Mouse (Mus musculus) small intestine, adult 2 months (tissue): ENCODE measurements at regions not wholly inside any gene's neighbourhood (a gene's known extent, or its start where the extent isn't known, plus 50 kb on each side); places are given as distances from the start of the nearest gene placed in this dataset.

Experiments
- H3K27ac ChIP-seq: fragments of 200-500 bp; 2 replicates; pipeline ENCODE4 v1.5.1; 2012; ENCODE audit warnings: low read depth, low read length, control low read depth, inconsistent platforms; ENCODE audit not compliant: insufficient read depth
- H3K27me3 ChIP-seq: fragments of 200-500 bp; 2 replicates; pipeline ENCODE4 v1.6.1; 2012; ENCODE audit warnings: mild to moderate bottlenecking, moderate library complexity, low read length, inconsistent platforms; ENCODE audit not compliant: control insufficient read depth, insufficient read depth
- H3K36me3 ChIP-seq: fragments of 200-500 bp; 2 replicates; pipeline ENCODE4 v1.6.1; 2012; ENCODE audit warnings: mild to moderate bottlenecking, low read length, control low read depth, inconsistent platforms; ENCODE audit not compliant: control insufficient read depth, insufficient read depth
- H3K4me1 ChIP-seq: fragments of 200-500 bp; 2 replicates; pipeline ENCODE4 v1.6.1; 2012; ENCODE audit warnings: low read length, inconsistent platforms, mixed read lengths; ENCODE audit not compliant: control insufficient read depth, insufficient read depth, insufficient read length
- H3K4me3 ChIP-seq: fragments of 200-500 bp; 2 replicates; pipeline ENCODE4 v1.5.1; 2012; ENCODE audit warnings: low read depth, mild to moderate bottlenecking, control low read depth, inconsistent platforms, low read length, moderate library complexity
- CTCF ChIP-seq: fragments of 200-500 bp; IDR thresholded peaks from 2 replicates; pipeline ENCODE4 v1.5.1; 2012; ENCODE audit warnings: low read depth, mild to moderate bottlenecking, control low read depth, inconsistent platforms, low read length, moderate library complexity, mixed read lengths; ENCODE audit not compliant: insufficient replicate concordance, insufficient read length; ENCODE audit errors: extremely low read depth
- POLR2A ChIP-seq: fragments of 200-500 bp; IDR thresholded peaks from 2 replicates; pipeline ENCODE4 v1.6.1; 2012; ENCODE audit warnings: low read depth, mild to moderate bottlenecking, control low read depth, inconsistent platforms, low read length, moderate library complexity
- WGBS: fragments of 180-500 bp; shearing (Covaris S2); methylation state at CpG from one replicate; pipeline ENCODE4 v1.1.7; 2018; 5-methylcytosine and 5-hydroxymethylcytosine counted together

DNA sequence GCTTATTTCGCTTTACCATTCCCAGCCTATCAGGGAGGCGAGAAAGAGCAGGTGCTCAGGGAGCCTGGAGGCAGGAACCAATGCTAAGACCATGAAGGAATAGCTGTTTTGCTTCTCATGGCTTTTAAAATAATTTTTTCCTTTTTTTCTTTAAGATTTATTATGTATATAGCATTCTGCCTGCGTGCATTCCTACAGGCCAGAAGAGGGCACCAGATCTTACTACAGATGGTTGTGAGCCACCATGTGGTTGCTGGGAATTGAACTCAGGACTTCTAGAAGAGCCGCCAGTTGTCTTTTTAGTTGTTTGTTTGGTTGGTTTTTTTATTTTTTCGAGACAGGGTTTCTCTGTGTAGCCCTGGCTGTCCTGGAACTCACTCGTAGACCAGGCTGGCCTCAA, 113.6 kb upstream of the Armc2 start:
- Histone ChIP-seq H3K36me3 (no peaks in the 10 kb centered on the region), H3K4me3 (no peak overlapping the region), H3K27ac (no peak overlapping the region), H3K27me3 (no peaks in the 10 kb centered on the region), H3K4me1 (peaks cover 6% of the 10 kb centered on the region; the same call in 1 of the 2 replicates)
- 96% methylated on average over 6 of the region's 6 CpGs for WGBS
- no peak for TF ChIP-seq CTCF
- no peak for TF ChIP-seq POLR2A

DNA sequence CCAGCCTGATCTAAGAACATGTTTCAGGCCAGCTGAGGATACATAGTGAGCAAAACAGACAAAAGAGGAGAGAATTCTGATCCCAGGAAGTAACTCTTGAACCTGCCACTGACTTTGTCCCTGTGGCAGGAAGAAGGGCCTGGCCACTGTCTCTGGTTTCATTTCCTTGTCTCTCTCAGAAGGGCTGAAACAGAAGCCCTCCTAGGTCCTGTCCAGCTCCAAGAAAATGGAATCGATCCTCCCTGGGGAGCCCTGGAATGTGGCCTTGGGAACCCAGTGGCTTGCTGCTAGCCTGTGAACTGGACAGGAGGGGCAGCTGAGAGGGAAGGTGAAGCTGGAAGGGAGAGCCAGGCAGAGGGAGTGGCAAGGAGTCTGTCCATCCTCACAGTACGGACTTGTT, 113.1 kb upstream of the Armc2 start:
- WGBS, result 54% methylated on average over 2 of the region's 2 CpGs
- Histone ChIP-seq H3K4me1 (peaks cover 6% of the 10 kb centered on the region; the same call in 1 of the 2 replicates), H3K4me3 (no peak overlapping the region), H3K27ac (0 out of 2 replicates have a peak overlapping the region, but pooled peaks have one; percentile 11), H3K36me3 (no peaks in the 10 kb centered on the region), H3K27me3 (no peaks in the 10 kb centered on the region)
- TF ChIP-seq CTCF, result no peak
- TF ChIP-seq POLR2A, result no peak

DNA sequence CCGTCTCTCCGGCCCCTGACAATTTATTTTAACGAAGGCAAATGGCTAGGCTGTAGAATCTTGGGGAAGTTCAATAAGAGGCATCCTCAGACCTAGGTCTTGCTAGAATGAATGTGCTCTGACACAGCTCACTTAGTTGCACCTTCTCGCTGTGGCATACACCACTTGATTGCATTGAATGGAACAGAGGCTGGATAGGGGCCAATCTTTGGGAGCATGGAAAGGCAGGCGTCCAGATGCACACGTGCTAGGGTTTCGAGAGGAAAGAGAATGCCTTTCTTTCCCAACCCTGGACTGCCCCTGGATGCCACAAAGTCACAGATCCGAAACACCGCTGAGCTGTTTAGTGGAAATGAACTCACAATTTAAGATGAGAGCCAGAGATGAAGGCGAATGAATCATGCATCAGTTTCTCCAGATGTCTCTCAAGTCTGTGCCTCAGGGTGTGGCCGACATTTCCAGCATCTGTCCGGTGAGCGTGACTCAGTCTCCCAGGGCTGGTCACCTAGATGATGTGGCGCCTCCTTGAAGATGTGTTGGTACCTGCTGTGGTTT, 109.7 kb upstream of the Armc2 start:
- H3K36me3 ChIP-seq, result no peaks in the 10 kb centered on the region
- H3K27me3 ChIP-seq, result no peaks in the 10 kb centered on the region
- H3K27ac ChIP-seq, result no peak overlapping the region
- peaks cover 4% of the 10 kb centered on the region; the same call in 1 of the 2 replicates for H3K4me1 ChIP-seq
- TF ChIP-seq POLR2A, result no peak
- no peak for TF ChIP-seq CTCF
- 87% methylated on average over 14 of the region's 14 CpGs for WGBS
- no peak overlapping the region for H3K4me3 ChIP-seq

DNA sequence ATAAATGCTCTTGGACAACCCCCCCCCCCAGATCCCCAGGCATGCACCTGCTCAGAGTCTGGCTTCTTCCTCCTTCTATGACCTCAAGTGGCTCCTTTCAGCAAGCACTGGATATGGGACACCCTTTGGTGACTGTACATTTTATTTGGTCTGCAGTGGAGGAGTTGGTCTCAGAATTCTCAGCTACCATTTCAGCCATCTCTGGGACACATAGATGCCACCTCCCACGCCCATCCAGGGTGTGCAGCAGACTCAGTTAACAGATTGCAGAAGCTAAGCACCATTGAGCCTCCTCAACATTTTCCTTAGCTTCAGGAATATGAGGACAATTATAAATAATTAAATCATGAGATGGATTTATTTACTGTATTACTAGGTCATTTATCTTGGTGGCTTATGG, 108.6 kb upstream of the Armc2 start:
- Histone ChIP-seq H3K4me1 (peaks cover 4% of the 10 kb centered on the region; the same call in 1 of the 2 replicates), H3K4me3 (no peak overlapping the region), H3K36me3 (no peaks in the 10 kb centered on the region), H3K27me3 (no peaks in the 10 kb centered on the region), H3K27ac (no peak overlapping the region)
- TF ChIP-seq POLR2A (no peak), CTCF (no peak)
- WGBS, result 91% methylated on average over 1 of the region's 1 CpGs

DNA sequence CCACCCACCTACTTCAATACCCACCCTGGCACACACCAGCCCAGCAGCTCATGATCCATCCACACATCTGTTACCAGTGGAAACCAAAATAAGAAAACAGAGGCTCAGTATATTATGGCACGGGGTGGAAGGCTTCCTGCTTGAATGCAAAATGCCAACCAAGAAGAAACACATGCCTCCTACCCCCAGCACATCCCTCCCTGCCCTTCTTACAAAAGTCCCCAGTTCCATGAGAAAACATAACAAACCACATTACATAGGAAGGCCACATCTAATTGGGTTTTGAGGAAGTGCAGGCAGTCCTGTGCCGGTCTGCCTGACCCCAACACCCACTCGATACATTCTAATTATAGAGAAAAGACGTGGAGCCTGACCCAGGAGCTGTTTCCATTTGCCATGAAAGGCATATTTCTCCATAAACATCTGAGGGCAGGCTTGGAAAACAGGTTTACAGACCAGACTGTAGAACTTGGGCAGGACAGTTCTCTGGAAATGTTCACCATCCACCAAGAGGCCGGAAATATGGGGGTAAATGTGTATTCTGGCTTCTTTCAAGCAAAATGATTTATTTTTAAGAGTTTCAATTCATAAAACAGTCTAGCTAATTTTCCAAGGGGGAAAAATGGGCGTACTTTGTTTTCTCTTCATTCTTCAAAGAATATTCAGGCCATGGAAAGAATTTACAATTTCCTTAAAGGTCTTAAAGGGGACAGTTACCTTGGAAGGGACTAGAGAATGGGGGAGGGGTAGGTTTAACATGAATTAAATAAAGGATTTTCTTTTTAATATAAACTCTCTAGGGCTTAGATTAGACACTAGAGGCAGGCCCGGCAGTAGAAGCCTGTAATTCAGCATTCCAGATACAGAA, 104.8 kb upstream of the Armc2 start:
- WGBS, result 79% methylated on average over 7 of the region's 7 CpGs
- TF ChIP-seq POLR2A (no peak), CTCF (no peak)
- Histone ChIP-seq H3K27ac (no peak overlapping the region), H3K27me3 (no peaks in the 10 kb centered on the region), H3K4me3 (no peak overlapping the region), H3K36me3 (no peaks in the 10 kb centered on the region), H3K4me1 (peaks cover 2% of the 10 kb centered on the region; the same call in 1 of the 2 replicates)

DNA sequence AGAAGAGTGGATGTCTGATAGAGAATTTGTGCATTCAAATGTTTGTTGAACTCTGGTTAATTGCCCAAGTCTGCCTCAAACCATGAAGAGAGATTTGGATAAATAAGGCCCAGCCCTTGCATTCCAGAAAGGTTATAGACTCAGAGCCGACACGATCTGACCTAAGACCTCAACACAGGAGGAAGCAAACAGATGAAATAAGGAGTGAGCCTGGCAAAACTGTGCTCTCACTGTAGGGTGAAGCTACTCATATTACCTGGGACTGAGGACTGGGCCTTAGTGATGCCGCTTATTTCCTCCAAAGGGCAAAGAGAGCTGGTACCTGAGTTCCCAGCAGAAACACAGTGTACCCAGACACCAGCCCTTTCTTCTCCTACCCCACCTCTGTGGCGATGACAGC, 103.7 kb upstream of the Armc2 start:
- WGBS, result 56% methylated on average over 4 of the region's 4 CpGs
- Histone ChIP-seq H3K4me1 (peaks cover 2% of the 10 kb centered on the region; the same call in 1 of the 2 replicates), H3K36me3 (no peaks in the 10 kb centered on the region), H3K27ac (no peak overlapping the region), H3K4me3 (no peak overlapping the region), H3K27me3 (no peaks in the 10 kb centered on the region)
- TF ChIP-seq POLR2A (no peak), CTCF (no peak)

DNA sequence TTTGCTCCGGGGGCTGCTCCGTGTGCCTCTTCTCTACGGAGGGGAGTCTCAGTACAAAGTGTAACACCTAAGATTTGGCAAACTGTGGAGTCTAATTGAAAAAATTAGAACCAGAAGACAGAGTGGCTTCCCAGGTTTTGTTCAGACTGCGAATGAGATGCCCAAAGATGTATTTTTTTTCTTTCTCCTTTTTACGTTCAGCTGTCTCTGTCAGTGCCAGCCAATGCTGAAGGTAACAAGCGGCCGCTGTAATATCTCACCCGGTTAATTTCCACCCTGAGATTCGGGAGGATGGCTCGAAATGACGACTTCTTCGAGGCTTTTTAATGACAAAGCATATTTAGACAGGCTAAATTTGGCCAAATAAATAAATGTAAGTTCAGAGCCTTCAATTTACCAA, 101.1 kb upstream of the Armc2 start:
- no peak for TF ChIP-seq CTCF
- TF ChIP-seq POLR2A, result no peak
- Histone ChIP-seq H3K27ac (no peak overlapping the region), H3K4me3 (no peak overlapping the region), H3K4me1 (peaks cover 12% of the 10 kb centered on the region), H3K27me3 (no peaks in the 10 kb centered on the region), H3K36me3 (no peaks in the 10 kb centered on the region)
- 82% methylated on average over 12 of the region's 12 CpGs for WGBS
